Mouse (Mus musculus) left cerebral cortex, adult 18-20 months (tissue): ENCODE results near the gene Fuca1. TPM values are rescaled to one million over a fixed set of nuclear protein-coding genes. Genes with fewer than 3 reads are reported as not detected.

ENCODE experiments used
- DNase-seq, 2 experiments: peaks; one replicate each; pipeline ENCODE4 v3.0.0; 2021 to 2022; ENCODE audit warnings: low spot score in 2 of 2, mixed read lengths in 1 of 2
- total RNA-seq, 2 experiments: library from RNA; stranded (reverse); gene quantifications; 2 replicates each; pipeline ENCODE4 v1.2.3; 2021

Fuca1 gene
- total RNA-seq, 2 experiments from 2014 or later = 33.6 to 36.5 TPM

DNA sequence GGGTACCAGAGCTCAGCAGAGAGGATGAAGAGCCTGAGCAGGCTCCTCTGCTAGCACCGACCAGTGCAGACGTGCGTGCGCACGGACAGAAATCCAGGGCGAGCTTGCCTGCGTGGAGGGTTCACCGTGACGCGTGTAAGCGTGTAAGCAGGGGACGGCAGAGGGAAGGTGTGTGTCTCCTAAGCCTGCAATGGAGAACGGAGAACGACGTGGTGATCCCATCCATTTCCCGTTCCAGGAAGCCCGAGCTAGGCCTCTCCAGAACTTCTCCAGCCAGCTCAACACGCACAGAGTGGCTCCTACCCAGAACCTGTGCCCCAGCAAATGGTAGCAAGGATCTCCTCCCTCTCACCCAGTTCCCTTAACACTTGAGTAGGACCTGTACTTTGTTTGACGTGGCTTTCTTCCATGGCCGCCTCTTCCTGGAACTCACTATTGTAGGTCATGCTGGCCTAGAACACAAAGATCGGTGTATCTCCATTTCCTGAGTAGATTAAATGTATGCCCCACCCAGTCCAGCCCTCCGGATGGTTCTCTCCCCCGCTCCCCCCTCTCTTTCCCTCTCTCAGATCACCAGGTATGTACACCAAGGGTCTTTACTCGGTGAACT is 32.0 kb upstream of the Fuca1 start:
- no peak for DNase-seq

DNA sequence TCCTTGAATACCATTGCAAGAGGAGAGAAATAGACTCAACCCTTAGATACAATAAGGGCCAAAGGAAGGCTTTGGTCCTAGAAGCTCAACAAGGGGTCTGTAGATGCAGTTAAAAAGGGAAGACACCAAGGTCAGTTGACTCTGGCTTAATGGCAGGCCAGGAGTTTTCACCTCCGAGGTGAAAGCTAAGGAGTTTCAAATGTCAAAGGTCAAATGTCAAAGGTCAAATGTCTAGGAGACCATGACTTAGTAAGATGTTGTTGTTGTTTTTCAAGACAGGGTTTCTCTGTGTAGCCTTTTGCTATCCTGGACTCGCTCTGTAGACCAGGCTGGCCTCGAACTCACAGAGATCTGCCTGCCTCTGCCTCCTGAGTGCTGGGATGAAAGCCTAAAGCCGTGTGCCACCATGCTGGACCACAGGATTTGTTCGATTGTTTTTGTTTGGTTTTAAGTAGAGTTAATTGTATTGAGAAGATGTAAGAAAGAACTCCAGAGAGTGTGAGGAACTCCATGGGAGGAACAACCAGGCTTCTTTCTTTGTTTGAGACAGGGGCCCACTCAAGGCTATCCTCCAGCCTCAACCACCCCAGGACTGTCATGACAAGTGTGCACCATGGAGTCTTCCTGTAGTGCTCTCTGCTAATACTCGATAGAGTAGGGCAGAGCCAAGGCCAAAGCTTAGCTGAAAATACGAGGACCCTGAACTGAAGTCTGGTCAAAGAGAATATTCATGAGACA is 31.2 kb upstream of the Fuca1 start:
- no peak for DNase-seq

DNA sequence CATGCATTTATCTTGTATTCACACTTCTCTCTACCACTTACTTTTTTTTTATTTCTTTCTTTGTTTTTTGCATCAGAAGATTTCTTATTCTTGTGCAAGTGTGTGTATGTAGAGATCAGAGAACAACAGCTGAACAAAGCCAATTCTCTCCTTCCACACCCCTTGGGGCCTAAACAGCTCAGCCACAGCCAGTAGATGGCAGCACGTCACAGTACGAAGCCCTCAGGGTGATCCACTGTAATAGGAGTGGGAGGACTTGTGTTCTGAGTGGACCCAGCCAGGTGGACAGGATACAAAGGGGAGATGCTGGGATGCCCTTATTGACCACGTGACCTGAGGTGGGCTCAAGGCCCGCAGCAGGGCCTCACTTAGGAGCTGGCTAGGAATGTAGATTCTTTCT is 30.7 kb upstream of the Fuca1 start:
- peak; percentile 61 to 78 for DNase-seq

DNA sequence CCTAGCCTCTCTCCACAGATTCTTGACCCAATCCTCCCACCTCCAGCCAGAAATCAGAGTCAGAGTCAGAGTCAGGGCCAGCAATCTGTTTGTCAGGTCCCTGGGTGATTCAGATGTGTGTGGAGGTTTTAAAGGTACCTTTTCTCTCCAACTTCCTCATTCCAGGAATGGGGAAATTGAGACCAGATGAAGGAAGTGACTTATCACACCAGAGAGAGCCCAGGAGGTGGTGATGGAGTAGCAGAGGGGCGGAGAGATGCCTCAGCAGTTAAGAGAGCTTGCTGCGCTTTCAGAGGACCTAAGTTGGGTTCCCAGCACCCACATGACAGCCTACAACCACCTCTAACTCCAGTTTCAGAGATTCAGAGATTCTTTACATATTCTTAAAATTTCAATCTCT is 29.0 kb upstream of the Fuca1 start:
- no peak for DNase-seq

DNA sequence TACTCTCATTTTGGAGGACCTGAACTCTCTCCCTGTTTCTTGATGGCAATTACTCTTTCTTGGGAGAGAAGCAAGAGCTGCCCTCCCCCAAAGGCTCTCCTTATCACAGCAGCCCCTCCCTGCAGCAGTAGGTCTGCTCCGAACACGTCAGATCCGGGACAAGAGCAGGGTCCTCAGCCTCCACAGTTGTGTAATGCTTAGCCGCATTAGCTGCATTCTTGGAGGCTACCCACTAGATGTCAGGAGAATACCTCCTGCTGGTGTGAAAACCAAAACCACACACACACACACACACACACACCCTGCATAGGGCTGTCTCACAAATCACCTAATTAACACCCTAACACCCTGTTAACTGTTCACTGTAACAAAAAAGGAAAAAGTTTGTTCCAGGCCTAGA is 27.7 kb upstream of the Fuca1 start:
- DNase-seq = no peak

DNA sequence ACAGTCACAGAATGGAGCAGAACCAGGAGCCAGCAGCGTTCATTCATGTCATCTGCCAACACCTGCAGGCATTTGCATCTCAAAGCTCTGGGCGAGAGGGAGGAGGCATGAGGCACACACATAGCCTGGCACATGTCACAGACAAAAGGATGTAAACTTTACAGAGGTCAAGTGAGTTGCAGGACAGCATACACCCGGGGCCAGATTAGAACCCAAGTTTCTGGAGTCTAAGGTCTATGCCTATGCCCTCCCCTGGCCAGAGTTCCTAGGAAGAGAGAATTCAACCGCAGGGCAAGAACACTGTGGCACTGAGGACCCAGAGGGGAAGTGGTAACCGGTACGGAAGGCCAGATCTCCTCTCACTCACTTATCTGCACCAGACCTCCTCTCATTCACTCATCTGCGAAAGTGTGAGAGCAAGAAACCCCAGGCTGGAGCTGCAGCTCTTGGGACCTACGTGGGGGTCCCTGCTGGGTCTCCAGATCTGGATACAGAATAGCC is 25.4 kb upstream of the Fuca1 start, which contains the start of gene Cnr2:
Cnr2 (plus strand) TSS at position 324 of the 501 bp plus-strand sequence.
- DNase-seq = no peak

DNA sequence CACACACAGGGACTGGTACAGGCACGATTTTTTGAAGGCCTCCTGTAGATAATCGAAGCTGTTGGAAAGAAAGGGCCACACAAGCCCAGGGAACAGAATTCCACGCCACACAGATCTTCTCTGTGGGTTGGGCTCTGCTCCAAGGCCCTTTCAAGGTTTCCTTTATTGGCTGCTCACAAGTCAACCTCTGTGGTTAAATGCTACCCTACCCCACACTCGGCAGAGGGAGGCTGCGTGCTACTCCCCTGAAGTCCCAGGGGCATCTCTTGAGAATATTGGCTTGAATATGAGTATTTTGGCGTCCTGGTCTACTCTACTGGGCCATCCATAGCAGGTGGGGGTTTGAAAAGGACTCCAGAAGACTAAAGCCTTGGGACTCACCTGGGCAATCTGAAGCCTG is 24.4 kb upstream of the Fuca1 start:
- DNase-seq = no peak

DNA sequence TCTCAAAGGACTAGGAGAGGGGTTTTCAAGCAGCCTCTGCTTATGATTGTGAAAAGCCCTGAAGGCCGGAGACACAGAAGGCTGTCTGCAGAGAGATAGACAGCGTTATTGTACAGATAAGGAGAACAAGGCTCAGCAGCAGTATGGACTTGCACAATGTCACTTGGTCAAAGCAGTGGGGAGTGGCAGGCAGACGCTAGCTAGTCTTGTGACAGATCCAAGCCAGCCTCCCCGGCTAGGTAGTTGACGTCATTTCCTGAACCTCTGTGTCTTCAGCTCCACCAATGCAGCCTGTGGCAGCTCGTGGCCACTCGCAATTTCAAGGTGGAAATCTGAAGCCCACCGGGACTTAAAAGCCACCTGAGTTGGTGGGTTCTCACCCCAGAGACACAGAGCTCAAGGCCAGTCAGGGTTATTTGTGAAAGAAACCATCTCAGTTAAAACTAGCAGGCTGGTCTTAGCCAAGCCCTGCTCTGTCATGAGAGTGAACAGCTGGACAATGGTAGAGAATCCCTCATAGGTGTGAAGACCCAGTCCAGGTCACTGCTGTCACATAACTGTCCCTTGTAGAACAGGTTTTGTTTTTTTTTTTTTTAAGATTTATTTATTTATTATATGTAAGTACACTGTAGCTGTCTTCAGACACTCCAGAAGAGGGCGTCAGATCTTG is 22.0 kb upstream of the Fuca1 start:
- no peak for DNase-seq

DNA sequence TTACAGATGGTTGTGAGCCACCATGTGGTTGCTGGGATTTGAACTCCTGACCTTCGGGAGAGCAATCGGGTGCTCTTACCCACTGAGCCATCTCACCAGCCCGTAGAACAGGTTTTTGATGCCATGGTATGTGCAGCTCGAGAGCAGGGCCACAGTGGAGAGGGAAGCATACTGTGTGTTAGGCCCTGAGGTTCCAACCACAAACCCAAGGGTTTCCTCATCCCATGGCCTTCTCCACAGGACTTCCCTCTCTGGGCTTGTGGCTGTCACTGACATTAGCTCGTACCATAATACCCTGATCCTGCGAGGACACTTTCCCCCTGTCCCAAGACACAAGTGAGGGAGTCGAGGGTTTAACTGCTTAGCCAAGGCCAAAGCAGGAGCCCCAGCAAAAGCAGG is 21.5 kb upstream of the Fuca1 start:
- DNase-seq = no peak

DNA sequence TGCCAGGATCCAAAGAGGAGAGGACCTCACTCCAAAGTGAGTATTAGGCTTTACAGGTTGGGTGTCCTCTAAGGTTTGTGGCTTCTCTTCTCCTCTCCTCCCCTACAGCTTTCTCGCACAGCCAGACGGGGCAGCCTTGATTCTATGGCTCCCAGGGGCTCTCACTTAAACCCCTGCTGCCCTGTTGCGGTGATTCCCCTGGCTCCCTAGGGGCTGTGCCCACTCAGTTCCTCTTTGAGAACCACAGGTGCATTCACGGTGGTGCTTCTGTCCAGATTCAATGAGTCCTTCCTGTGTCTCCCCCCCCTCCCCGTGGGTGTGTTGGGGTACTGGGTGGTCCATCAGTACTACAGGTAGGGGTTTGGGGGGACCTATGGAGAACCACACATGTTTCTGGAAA is 20.5 kb upstream of the Fuca1 start:
- no peak for DNase-seq

DNA sequence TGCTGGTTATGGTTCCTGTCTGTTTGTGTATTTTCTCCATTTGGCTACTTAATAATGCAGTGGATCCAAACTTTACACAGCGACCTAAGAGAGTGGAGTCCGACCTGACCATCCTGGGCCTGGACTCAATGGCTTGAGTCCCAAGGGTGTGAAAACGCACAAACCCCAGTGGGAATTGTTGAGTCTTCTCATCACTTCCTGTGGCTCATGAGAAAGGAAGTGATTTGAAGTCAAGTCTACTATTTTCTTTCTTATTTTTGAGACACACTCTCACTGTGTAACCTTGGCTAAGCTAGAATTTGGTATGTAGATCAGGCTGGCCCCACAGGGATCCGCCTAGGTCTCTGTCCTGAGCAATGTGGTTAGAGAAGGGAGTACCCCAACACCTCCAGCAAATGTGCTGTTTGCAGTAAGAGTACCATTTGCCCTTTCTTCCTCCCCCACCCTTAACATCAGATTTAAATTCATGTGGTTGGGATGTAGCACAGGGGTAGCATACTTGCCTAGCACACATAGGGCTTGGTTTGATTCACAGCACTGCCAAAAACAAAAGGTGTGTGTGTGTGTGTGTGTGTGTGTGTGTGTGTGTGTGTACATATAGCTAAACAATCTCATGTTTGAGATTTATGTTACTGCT is 17.8 kb upstream of the Fuca1 start:
- no peak for DNase-seq

DNA sequence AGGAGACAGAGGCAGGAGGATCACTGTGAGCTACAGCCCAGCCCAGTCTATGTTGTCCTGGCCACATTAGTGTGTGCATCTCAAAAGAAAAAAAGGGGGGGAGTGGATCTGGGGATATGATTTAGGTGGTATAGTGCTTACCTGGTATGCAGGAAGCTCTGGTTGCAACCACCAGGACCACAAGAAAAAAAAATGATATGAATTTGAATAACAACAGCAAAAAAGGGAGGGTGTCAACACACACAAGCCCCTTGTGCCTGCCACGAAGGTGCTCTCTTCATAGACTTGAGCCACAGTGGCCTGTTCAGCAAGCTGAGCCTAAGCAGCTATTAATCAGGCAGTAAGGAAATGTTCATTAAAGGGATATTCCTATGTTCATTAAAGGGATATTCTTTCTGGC is 15.7 kb upstream of the Fuca1 start:
- DNase-seq = no peak

DNA sequence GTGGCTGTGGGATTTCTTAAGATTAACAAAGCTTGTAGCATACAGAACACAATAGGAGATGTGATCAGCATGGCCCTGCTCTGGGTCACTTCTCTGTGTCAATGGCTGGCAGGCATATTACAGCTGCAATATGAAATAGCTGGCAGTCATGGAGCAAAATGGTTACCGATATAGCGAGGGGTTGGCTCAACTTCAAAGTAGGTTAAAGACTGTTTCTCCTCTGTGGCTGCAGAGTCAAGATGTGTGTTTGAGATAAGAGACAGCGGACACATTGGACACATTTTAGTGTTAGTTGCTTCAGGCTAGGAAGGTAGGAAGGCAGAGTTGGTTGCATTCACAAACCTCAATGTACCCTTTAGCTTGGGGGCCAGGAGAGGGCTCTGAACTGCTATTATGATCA is 13.9 kb upstream of the Fuca1 start:
- DNase-seq = no peak

DNA sequence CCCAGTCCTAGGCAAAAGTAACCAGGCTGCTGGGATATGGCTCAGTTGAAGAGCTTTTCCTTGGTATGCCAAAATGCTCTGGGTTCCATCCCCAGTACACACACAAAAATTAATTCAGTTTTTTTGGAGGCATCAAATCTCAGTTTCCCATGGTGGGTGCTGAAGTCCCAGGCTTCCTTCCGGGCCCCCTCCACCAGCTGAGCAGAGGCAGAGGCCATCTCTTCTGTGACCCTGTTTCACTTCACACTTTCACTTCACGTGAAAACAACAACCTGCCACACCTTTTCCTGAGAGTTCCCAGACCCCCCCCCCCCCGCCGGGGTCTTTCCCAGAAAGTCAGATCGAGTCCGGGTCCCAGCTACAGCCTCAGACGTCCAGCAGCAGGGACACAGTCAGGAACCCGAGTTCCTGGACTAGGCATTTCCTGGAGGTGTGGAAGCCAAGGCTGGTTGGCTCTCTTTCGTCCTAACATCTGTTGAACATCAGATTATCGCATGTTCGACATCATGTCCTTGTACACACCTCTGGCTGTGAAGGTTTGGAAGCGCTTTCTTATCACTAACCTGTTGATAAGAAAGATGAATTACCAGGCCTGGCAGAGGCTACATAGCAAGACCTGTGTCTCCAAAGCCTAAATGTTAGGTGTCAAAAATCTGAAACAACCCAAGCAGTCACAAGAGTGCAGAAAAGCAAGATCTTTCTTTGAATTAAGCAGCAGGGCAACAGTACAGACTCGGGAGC is 11.0 kb upstream of the Fuca1 start:
- DNase-seq = no peak

DNA sequence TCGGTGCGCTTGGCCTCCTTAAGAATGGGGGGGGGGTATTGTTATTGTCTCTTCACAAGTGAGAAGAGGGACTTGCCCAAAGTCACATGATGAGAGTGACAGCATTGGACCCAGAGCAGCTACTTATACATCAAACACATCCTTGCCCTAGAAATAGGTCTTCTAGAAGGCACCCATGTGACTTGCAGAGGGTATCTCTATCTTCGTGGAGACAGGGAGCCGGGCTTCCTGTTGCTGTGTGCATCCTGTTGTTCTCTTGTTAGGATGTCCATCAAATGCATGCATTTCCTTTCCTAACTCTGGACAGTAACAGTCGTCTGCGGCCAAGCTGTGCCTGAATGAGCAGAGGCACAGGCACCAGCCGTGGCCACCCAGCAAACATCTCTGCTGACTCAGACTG is 9.0 kb upstream of the Fuca1 start:
- DNase-seq = no peak

DNA sequence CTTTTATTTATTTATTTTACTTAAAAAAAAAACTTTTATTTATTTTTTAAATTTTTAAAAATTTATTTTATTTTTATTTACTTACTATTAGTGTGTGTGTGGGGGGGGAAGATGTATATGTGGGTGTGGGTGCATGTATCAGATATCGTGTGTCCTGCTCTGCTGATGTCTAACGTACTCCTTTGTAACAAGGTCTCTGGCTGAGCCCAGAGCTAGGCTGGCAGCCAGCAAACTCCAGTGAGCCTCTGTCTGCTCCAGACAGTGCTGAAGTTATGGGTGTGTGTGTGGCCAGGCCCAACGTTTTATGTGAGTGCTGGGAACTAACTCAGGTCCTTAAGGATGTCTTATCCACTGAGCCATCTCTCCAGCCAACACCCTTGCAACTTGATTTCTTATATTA is 8.4 kb upstream of the Fuca1 start:
- no peak for DNase-seq

DNA sequence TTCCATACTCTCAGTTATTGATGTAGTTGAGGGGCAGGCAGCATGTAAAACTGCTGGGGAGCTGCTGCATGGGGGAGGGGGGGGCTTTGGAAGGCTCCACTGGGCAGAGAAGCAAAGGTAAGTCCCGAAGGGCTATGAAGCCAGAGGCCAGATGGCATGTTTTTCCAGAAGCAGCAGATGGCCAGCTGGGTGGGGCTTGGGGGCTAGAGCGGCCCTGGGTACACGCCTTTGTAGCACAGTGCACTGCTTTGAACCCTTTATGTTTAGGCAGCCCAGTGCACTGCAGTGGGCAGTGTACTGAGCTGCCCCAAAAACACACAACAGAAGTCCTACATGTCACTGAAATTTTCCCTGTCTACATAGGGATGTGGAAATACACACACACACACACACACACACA is 7.7 kb upstream of the Fuca1 start:
- no peak for DNase-seq

DNA sequence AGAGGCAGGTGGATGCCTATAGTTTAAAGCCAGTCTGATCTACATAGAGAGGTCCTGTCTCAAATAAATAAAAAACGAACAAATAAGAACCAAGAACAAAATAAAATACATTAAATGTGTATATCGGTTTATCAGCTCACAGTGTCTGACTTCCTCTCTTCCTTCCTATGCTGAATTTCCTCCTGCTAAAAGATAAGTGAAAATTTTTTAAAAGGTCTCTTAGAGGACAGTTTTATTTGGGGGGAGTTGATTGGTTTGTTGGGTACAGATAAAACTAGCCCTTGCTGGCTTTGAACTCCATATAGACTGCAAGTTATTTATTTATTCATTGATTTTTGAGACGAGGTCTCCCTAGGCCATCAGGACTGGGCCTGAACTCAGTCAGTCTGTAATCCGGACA is 7.1 kb upstream of the Fuca1 start:
- no peak for DNase-seq

DNA sequence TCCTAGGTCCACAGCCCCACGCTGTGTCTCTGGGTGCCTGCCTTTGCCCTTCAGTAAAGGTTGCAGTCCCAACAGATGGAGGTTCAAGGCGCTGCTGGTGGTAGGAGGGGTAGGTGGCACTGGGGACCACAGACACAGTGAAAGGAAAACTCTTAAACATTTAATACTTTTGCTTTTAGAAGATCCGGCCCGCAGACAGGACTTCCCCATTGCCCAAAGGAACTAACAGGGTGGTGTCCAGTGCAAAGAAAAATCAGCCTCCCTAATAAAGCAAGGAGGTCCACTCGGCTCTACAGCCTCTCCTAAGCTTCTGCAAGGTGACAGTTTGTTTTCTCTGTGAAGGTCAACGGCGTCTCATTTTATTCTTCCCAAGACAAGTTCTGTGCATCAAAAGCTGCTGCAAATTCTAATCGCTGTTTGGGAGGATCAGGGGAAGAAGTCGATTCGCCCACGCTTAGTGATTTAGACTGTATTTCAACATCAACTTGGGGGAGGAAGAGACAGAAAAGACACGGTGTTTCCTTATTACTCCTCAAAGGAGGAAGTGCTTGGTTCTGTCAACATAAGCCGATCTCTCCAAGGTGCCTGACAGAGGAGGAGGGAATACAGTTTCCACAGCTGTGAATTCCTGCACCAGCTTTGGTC is 1.8 kb upstream of the Fuca1 start:
- no peak for DNase-seq

DNA sequence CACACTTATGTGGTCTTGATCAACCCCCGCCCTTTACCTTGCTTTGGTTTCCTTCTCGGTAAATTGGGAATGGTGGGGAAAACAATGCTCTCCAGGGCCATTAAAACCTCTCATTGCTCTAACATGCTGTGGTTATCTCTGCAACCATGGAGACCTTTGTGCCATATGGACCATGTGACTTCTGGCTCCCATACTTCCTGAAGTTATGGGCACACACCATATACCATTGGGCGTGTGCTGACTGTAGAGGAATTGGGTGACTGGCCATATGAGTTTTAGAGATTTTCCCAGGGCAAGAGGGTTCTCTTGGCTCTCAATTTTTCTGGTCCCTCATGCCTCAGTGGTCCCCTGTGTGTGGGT is 1.3 kb upstream of the Fuca1 start:
- DNase-seq = no peak
